Mouse (Mus musculus) ES-Bruce4 (cell line): ENCODE measurements around the gene Stx2. TPM values are rescaled to one million over a fixed set of nuclear protein-coding genes. Genes with fewer than 3 reads are reported as not detected.

Experiments used
- H3K27ac ChIP-seq: 2 replicates; pipeline ENCODE4 v1.5.1; 2012; ENCODE audit warnings: low read length, inconsistent platforms; ENCODE audit not compliant: insufficient read depth
- H3K27me3 ChIP-seq: 2 replicates; pipeline ENCODE4 v1.6.1; 2012; ENCODE audit warnings: mild to moderate bottlenecking, low read length, inconsistent platforms; ENCODE audit not compliant: control insufficient read depth, poor library complexity, insufficient read depth, severe bottlenecking
- H3K36me3 ChIP-seq: 2 replicates; pipeline ENCODE4 v1.6.1; 2012; ENCODE audit warnings: inconsistent platforms, mild to moderate bottlenecking, low read length, moderate library complexity; ENCODE audit not compliant: control insufficient read depth, poor library complexity, insufficient read depth, severe bottlenecking
- H3K4me1 ChIP-seq: one replicate; pipeline ENCODE4 v1.8.1; 2011; ENCODE audit warnings: low read length; ENCODE audit not compliant: control insufficient read depth, insufficient read depth
- H3K4me3 ChIP-seq: 2 replicates; pipeline ENCODE4 v1.5.1; 2011; ENCODE audit warnings: low read depth, mild to moderate bottlenecking, low read length
- H3K9ac ChIP-seq: 2 replicates; pipeline ENCODE4 v1.6.1; 2012; ENCODE audit warnings: low read depth, mild to moderate bottlenecking, inconsistent platforms; ENCODE audit not compliant: poor library complexity, severe bottlenecking
- H3K9me3 ChIP-seq: replicated peaks from 2 replicates; pipeline ENCODE4 v1.6.1; 2012; ENCODE audit warnings: mild to moderate bottlenecking, low read length, inconsistent platforms; ENCODE audit not compliant: control insufficient read depth, poor library complexity, insufficient read depth, severe bottlenecking
- CTCF ChIP-seq: IDR thresholded peaks from one replicate; pipeline ENCODE4 v1.8.1; 2011; ENCODE audit warnings: low read depth, low read length
- EP300 ChIP-seq: IDR thresholded peaks from 2 replicates; pipeline ENCODE4 v1.6.1; 2011; ENCODE audit warnings: low read depth, low read length; ENCODE audit not compliant: insufficient read depth
- POLR2A ChIP-seq: IDR thresholded peaks from one replicate; pipeline ENCODE4 v1.8.1; 2011; ENCODE audit warnings: low read length; ENCODE audit not compliant: insufficient read depth
- polyA plus RNA-seq: library from polyadenylated mRNA; stranded (reverse); fragments of >200 nt; gene quantifications from 2 replicates; pipeline ENCODE4 v1.2.4, GENCODE M21; 2011; ENCODE audit warnings: low read depth; ENCODE audit not compliant: missing spikeins, insufficient read depth, insufficient read length

Stx2 gene
- polyA plus RNA-seq, 1 experiment, result 25.9 TPM

DNA sequence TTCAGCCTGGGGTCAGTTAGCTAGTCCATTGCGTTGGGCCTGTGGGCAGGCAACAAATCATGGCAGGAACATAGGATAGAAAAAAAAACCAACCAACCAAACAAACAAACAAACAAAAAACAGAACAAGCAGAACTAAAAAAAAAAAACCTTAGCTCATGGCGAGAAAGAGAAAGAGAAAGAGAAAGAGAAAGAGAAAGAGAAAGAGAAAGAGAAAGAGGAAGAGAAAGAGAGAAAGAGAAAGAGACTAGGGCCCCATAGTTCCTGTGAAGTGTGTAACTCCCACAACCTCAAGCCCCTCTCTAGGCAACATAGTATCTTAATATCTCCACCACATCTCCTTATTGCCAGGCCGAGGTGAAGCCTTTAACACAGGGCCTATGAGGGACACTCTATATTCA, 8.0 kb upstream of the Stx2 start:
- Histone ChIP-seq H3K27ac (no peak overlapping the region), H3K27me3 (no peaks in the 10 kb centered on the region), H3K4me1 (no peaks in the 10 kb centered on the region), H3K36me3 (peaks cover 8% of the 10 kb centered on the region), H3K9me3 (no peaks in the 10 kb centered on the region), H3K4me3 (no peak overlapping the region), H3K9ac (no peak overlapping the region)
- TF ChIP-seq POLR2A (no peak), CTCF (no peak), EP300 (no peak)

DNA sequence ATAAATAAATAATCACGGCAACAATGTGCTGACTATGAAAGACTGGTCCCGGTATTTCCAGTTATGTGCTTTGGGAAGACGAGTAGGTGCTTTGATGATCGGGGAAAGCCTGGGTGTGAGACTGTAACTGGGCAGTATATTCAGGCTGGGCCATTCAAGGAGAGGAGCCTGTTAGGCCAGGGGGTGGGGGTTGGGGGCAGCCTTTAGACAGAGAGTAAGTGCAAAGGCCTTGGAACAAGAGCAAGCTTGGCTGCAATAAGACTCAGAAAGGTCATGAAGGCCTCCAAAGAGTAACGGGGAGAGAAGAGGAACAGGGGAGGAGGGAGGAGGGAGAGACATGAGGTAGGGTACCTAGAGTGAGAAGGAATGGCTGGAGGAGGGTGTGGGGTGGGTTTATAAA, 7.2 kb upstream of the Stx2 start:
- Histone ChIP-seq H3K36me3 (no peaks in the 10 kb centered on the region), H3K27me3 (no peaks in the 10 kb centered on the region), H3K9ac (no peak overlapping the region), H3K27ac (no peak overlapping the region), H3K9me3 (no peaks in the 10 kb centered on the region), H3K4me1 (no peaks in the 10 kb centered on the region), H3K4me3 (no peak overlapping the region)
- TF ChIP-seq POLR2A (no peak), CTCF (no peak), EP300 (no peak)

DNA sequence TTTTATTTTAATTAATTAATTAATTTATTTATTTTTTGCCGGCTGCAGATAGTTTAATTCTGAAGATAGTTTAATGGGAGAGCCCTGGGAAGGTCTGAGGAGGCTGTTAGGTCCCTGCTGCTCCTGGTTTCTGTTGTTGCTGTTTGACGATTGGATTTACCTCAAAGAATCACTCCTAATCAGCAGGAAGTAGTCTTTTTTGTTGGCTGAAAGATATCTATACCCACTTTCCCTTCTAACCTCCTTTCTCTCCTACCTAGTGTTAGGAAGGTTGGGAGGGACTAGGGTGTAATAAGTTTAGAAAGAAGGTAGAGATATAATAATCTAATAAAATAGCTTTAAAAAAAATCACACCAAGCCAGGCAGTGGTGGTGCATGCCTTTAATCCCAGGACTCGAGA, 6.6 kb upstream of the Stx2 start:
- Histone ChIP-seq H3K9me3 (no peaks in the 10 kb centered on the region), H3K4me3 (no peak overlapping the region), H3K36me3 (no peaks in the 10 kb centered on the region), H3K27ac (no peak overlapping the region), H3K9ac (no peak overlapping the region), H3K4me1 (no peaks in the 10 kb centered on the region), H3K27me3 (no peaks in the 10 kb centered on the region)
- no peak for TF ChIP-seq POLR2A
- TF ChIP-seq EP300, result no peak
- TF ChIP-seq CTCF, result no peak

DNA sequence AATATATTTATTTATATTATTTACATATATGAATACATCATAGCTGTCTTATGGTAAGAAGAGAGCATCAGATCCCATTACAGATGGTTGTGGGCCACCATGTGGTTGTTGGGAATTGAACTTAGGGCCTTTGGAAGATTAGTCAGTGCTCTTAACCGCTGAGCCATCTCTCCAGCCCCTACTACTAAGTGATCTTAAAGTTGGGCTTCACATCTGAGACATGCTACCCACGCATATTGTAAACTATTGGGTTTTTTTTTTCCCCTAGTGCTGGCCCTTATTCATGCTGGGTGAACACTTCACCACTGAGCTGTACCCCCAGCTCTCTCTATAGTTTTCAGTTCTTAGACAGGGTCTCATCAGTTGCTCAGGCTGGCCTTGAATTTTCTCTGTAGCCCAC, 2.6 kb upstream of the Stx2 start:
- H3K27ac ChIP-seq, result no peak overlapping the region
- no peaks in the 10 kb centered on the region for H3K4me1 ChIP-seq
- H3K4me3 ChIP-seq, result no peak overlapping the region
- H3K9ac ChIP-seq, result no peak overlapping the region
- TF ChIP-seq CTCF, result no peak
- no peaks in the 10 kb centered on the region for H3K36me3 ChIP-seq
- H3K27me3 ChIP-seq, result no peaks in the 10 kb centered on the region
- no peaks in the 10 kb centered on the region for H3K9me3 ChIP-seq

DNA sequence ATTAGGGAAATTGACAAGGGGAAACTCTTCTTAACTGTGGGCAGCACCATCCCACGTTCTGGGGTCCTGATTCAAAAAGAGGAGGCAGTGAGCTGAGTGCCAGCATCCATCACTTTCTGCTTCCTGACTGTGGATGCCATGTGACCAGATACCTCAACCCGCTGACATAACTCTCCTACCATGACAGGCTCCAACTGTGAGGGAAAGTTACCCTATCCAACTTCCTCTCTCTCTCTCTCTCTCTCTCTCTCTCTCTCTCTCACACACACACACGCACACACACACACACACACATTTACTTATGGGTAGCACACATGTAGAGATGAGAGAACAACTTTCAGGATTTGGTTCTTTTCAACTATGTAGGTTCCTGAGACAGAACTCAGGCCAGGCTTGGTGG, 1.2 kb upstream of the Stx2 start:
- Histone ChIP-seq H3K9me3 (no peaks in the 10 kb centered on the region), H3K27ac (no peak overlapping the region), H3K36me3 (no peaks in the 10 kb centered on the region), H3K27me3 (no peaks in the 10 kb centered on the region), H3K4me3 (no peak overlapping the region), H3K4me1 (no peaks in the 10 kb centered on the region), H3K9ac (no peak overlapping the region)
- TF ChIP-seq POLR2A (no peak), CTCF (no peak), EP300 (no peak)

DNA sequence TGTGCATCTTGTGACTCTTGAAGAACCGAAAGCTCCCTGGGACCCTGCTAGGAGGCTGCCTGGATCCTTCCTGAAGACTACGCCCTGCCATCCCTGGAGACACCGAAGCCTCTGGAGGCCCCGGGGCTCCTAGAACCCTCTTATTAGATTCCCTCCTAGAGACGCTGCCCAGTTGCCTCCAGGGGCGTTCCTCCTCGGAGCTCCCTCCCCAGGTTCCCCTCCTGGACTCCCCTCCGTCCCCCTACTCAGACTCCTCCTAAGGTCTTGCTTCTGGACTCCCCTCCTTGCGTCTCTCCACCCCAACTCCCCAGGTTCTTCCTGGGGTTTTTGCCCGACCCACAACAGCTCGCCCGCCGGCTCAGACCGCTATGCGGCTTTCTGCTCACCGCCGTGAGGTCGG, 366 bp downstream of the Stx2 start:
- Histone ChIP-seq H3K4me3 (peak overlapping the region; percentile 80), H3K9me3 (no peaks in the 10 kb centered on the region), H3K9ac (peak overlapping the region; percentile 90), H3K4me1 (no peaks in the 10 kb centered on the region), H3K36me3 (no peaks in the 10 kb centered on the region), H3K27me3 (no peaks in the 10 kb centered on the region), H3K27ac (no peak overlapping the region)
- no peak for TF ChIP-seq CTCF
- no peak for TF ChIP-seq EP300
- no peak for TF ChIP-seq POLR2A
